ENCODE assay signal across 8 mouse cellular contexts in the genomic region with DNA sequence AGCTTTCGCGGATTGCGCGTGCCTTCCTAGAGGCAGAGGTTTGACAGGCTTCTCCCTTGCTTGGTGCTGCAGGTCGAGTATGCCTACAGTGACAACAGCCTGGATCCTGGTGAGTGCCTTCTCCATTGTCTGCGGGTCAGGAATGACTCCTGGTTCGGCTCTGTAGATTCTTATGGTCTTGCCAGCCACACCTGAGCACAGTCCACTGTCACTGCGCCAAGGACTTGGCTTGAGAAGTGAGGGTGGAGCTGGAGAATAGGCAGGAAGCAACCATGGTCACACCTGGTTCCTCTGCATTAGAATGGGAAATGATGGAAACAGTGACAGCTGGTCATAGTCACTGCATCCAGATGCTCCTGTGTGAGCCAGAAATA. TPM values are rescaled to one million over a fixed set of nuclear protein-coding genes. Genes with fewer than 3 reads are reported as not detected.
DNase-seq lines count a peak whose midpoint lies in the region; ATAC-seq and TF ChIP-seq lines count a peak whose summit lies in the region.

No protein-coding gene starts in this region.

- no peaks in the 10 kb centered on the region for H3K9me3 ChIP-seq in lung, embryonic 16.5 days (ENCODE audit: control insufficient read depth, low read length)
- H3K9me3 ChIP-seq in forebrain, embryonic 14.5 days (replicated peaks; ENCODE audit: control insufficient read depth, low read length), result no peaks in the 10 kb centered on the region
- H3K9me3 ChIP-seq in limb, embryonic 10.5 days (replicated peaks), result no peaks in the 10 kb centered on the region

- H3K4me2 ChIP-seq in lung, embryonic 16.5 days (ENCODE audit: low read depth, low read length), result peak overlapping the region; percentile 95
- peak overlapping the region; percentile 93 for H3K4me2 ChIP-seq in forebrain, embryonic 14.5 days (ENCODE audit: low read length)

- 7% methylated on average over 8 of the region's 8 CpGs for WGBS in lung, embryonic 16.5 days
- WGBS in forebrain, embryonic 14.5 days, result 7% methylated on average over 8 of the region's 8 CpGs
- 11% methylated on average over 8 of the region's 8 CpGs for WGBS in limb, embryonic 10.5 days
- 5% methylated on average over 8 of the region's 8 CpGs for WGBS in olfactory bulb, adult 2 months

- no peak for DNase-seq in lung, postnatal 14 days
- no peak for DNase-seq in forebrain, embryonic 14.5 days (ENCODE audit: low spot score)
- DNase-seq in limb, embryonic 10.5 days (ENCODE audit: low spot score), result no peak
- DNase-seq in embryo, embryonic 10 days (ENCODE audit: low spot score), result no peak
- no peak for DNase-seq in spleen, postnatal 10 days (ENCODE audit: low spot score in 2 of 2)
- DNase-seq in adipocyte (ENCODE audit: low spot score), result no peak

- peak overlapping the region; percentile 92 for H3K9ac ChIP-seq in lung, embryonic 16.5 days (ENCODE audit: low read length)
- peak overlapping the region; percentile 84 for H3K9ac ChIP-seq in forebrain, embryonic 14.5 days (ENCODE audit: low read length)

- no peak for TF ChIP-seq CTCF in olfactory bulb, adult 2 months (IDR thresholded peaks at IDR 0.05; ENCODE audit: insufficient read depth, low read depth, low read length)

- H3K36me3 ChIP-seq in lung, embryonic 16.5 days (ENCODE audit: control insufficient read depth, insufficient read depth, low read length), result peaks cover 28% of the 10 kb centered on the region
- peaks cover 48% of the 10 kb centered on the region for H3K36me3 ChIP-seq in forebrain, embryonic 14.5 days (ENCODE audit: control insufficient read depth, insufficient read depth, low read length)
- H3K36me3 ChIP-seq in limb, embryonic 10.5 days, result peaks cover 65% of the 10 kb centered on the region

- no peak; the same call in 1 of the 2 replicates for ATAC-seq in lung, embryonic 16.5 days (ENCODE audit: low read depth)
- no peak for ATAC-seq in forebrain, embryonic 14.5 days

- TF ChIP-seq POLR2A in olfactory bulb, adult 2 months (IDR thresholded peaks at IDR 0.05; ENCODE audit: insufficient read depth, low read depth, low read length), result no peak

- no peaks in the 10 kb centered on the region for H3K27me3 ChIP-seq in lung, embryonic 16.5 days (ENCODE audit: control insufficient read depth, insufficient read depth, low read depth, low read length)
- H3K27me3 ChIP-seq in forebrain, embryonic 14.5 days (replicated peaks; ENCODE audit: control insufficient read depth, insufficient read depth, low read length), result no peaks in the 10 kb centered on the region
- no peaks in the 10 kb centered on the region for H3K27me3 ChIP-seq in limb, embryonic 10.5 days (ENCODE audit: low read depth, poor library complexity, severe bottlenecking)

- H3K4me3 ChIP-seq in lung, embryonic 16.5 days (ENCODE audit: low read length), result peak overlapping the region; percentile 88
- peak overlapping the region; percentile 81 for H3K4me3 ChIP-seq in forebrain, embryonic 14.5 days (ENCODE audit: low read depth, low read length)
- H3K4me3 ChIP-seq in limb, embryonic 10.5 days, result peak overlapping the region; percentile 84
- H3K4me3 ChIP-seq in olfactory bulb, adult 2 months (ENCODE audit: insufficient read depth, low read depth, low read length), result peak overlapping the region; percentile 69

- H3K27ac ChIP-seq in lung, embryonic 16.5 days (ENCODE audit: low read length), result peak overlapping the region; percentile 89
- H3K27ac ChIP-seq in forebrain, embryonic 14.5 days (ENCODE audit: low read depth, low read length), result peak overlapping the region; percentile 82
- peak overlapping the region; percentile 84 for H3K27ac ChIP-seq in limb, embryonic 10.5 days
- H3K27ac ChIP-seq in olfactory bulb, adult 2 months (ENCODE audit: insufficient read depth, low read depth, low read length), result no peak overlapping the region

- peaks cover 24% of the 10 kb centered on the region for H3K4me1 ChIP-seq in lung, embryonic 16.5 days (replicated peaks; ENCODE audit: control insufficient read depth, insufficient read depth, low read length)
- peaks cover 23% of the 10 kb centered on the region for H3K4me1 ChIP-seq in forebrain, embryonic 14.5 days (ENCODE audit: control insufficient read depth, insufficient read depth, low read length)
- peaks cover 40% of the 10 kb centered on the region for H3K4me1 ChIP-seq in limb, embryonic 10.5 days
- peaks cover 16% of the 10 kb centered on the region for H3K4me1 ChIP-seq in olfactory bulb, adult 2 months (ENCODE audit: control insufficient read depth, insufficient read depth, low read length)

RNA-seq across cellular contexts. Expression of gene Mlx, which starts 0.6 kb away (rescaled TPM):
- 41.3 and 60.3 TPM in 2 replicates for polyA plus RNA-seq in lung, embryonic 16.5 days (2015; fragmentation: Nextera tagmentation; extraction: Ambion mirVana)
- polyA plus RNA-seq in forebrain, embryonic 14.5 days (2014; fragmentation: Nextera tagmentation; extraction: Ambion mirVana), result 100 and 109 TPM in 2 replicates
- polyA plus RNA-seq in limb, embryonic 10.5 days (2016; fragmentation: Nextera tagmentation; extraction: Ambion mirVana), result 41.3 and 49.6 TPM in 2 replicates
- polyA plus RNA-seq in olfactory bulb, adult 2 months (2012; ENCODE audit: insufficient read depth, insufficient read length, low replicate concordance, missing spikeins), result not detected in 2 replicates

RNA-seq across cellular contexts. Expression of gene Coasy, which starts 5.3 kb away (rescaled TPM):
- polyA plus RNA-seq in lung, embryonic 16.5 days (2015; fragmentation: Nextera tagmentation; extraction: Ambion mirVana), result 39.7 and 45.1 TPM in 2 replicates
- polyA plus RNA-seq in forebrain, embryonic 14.5 days (2014; fragmentation: Nextera tagmentation; extraction: Ambion mirVana), result 52.9 and 54.9 TPM in 2 replicates
- 42.3 and 45.3 TPM in 2 replicates for polyA plus RNA-seq in limb, embryonic 10.5 days (2016; fragmentation: Nextera tagmentation; extraction: Ambion mirVana)
- not detected in 2 replicates for polyA plus RNA-seq in olfactory bulb, adult 2 months (2012; ENCODE audit: insufficient read depth, insufficient read length, low replicate concordance, missing spikeins)

RNA-seq across cellular contexts. Expression of gene Psmc3ip, which starts 7.6 kb away (rescaled TPM):
- 29.3 and 32.3 TPM in 2 replicates for polyA plus RNA-seq in lung, embryonic 16.5 days (2015; fragmentation: Nextera tagmentation; extraction: Ambion mirVana)
- polyA plus RNA-seq in forebrain, embryonic 14.5 days (2014; fragmentation: Nextera tagmentation; extraction: Ambion mirVana), result 39.8 and 54.3 TPM in 2 replicates
- 73.1 and 74.0 TPM in 2 replicates for polyA plus RNA-seq in limb, embryonic 10.5 days (2016; fragmentation: Nextera tagmentation; extraction: Ambion mirVana)
- not detected in 2 replicates for polyA plus RNA-seq in olfactory bulb, adult 2 months (2012; ENCODE audit: insufficient read depth, insufficient read length, low replicate concordance, missing spikeins)

RNA-seq across cellular contexts. Expression of gene Hsd17b1, which starts 9.5 kb away (rescaled TPM):
- 0.15 and 0.19 TPM in 2 replicates for polyA plus RNA-seq in lung, embryonic 16.5 days (2015; fragmentation: Nextera tagmentation; extraction: Ambion mirVana)
- not detected in 2 replicates for polyA plus RNA-seq in forebrain, embryonic 14.5 days (2014; fragmentation: Nextera tagmentation; extraction: Ambion mirVana)
- not detected in 2 replicates for polyA plus RNA-seq in limb, embryonic 10.5 days (2016; fragmentation: Nextera tagmentation; extraction: Ambion mirVana)
- polyA plus RNA-seq in olfactory bulb, adult 2 months (2012; ENCODE audit: insufficient read depth, insufficient read length, low replicate concordance, missing spikeins), result not detected in 2 replicates

RNA-seq across cellular contexts. Expression of gene Naglu, which starts 17.9 kb away (rescaled TPM):
- polyA plus RNA-seq in lung, embryonic 16.5 days (2015; fragmentation: Nextera tagmentation; extraction: Ambion mirVana), result 20.6 and 23.1 TPM in 2 replicates
- polyA plus RNA-seq in forebrain, embryonic 14.5 days (2014; fragmentation: Nextera tagmentation; extraction: Ambion mirVana), result 6.6 and 8.4 TPM in 2 replicates
- polyA plus RNA-seq in limb, embryonic 10.5 days (2016; fragmentation: Nextera tagmentation; extraction: Ambion mirVana), result 4.9 and 5.9 TPM in 2 replicates
- not detected in 2 replicates for polyA plus RNA-seq in olfactory bulb, adult 2 months (2012; ENCODE audit: insufficient read depth, insufficient read length, low replicate concordance, missing spikeins)

Comparison
In these comparisons a context has a peak if more than half of its experiments do, and no peak if none do; other contexts are left out.
1. RNA of gene Mlx, which starts 0.6 kb away (polyA plus RNA-seq): 100 to 109 TPM in forebrain, embryonic 14.5 days, 41.3 to 49.6 TPM in limb, embryonic 10.5 days and 41.3 to 60.3 TPM in lung, embryonic 16.5 days; not detected in olfactory bulb, adult 2 months; every median in the first group is over 10 times any median in the second.
2. RNA of gene Coasy, which starts 5.3 kb away (polyA plus RNA-seq): 52.9 to 54.9 TPM in forebrain, embryonic 14.5 days, 42.3 to 45.3 TPM in limb, embryonic 10.5 days and 39.7 to 45.1 TPM in lung, embryonic 16.5 days; not detected in olfactory bulb, adult 2 months; every median in the first group is over 10 times any median in the second.
3. RNA of gene Psmc3ip, which starts 7.6 kb away (polyA plus RNA-seq): 73.1 to 74.0 TPM in limb, embryonic 10.5 days, 39.8 to 54.3 TPM in forebrain, embryonic 14.5 days and 29.3 to 32.3 TPM in lung, embryonic 16.5 days; not detected in olfactory bulb, adult 2 months; every median in the first group is over 10 times any median in the second.
4. Peak in every context shown above with its lines, with median percentiles within 50 percentile points of each other: H3K4me3 ChIP-seq.